Mouse (Mus musculus) megakaryocyte-erythroid progenitor cell, adult 5 weeks (primary cell): ENCODE measurements around the gene Uty. TPM values are rescaled to one million over a fixed set of nuclear protein-coding genes. Genes with fewer than 3 reads are reported as not detected.

ENCODE experiments used
- polyA plus RNA-seq: library from polyadenylated mRNA; stranded (reverse); fragments of >175 nt; gene quantifications from 2 replicates; pipeline ENCODE4 v1.2.3, GENCODE M21; 2012

Uty gene
- polyA plus RNA-seq, result 0.02 and 0.06 TPM in 2 replicates

DNA sequence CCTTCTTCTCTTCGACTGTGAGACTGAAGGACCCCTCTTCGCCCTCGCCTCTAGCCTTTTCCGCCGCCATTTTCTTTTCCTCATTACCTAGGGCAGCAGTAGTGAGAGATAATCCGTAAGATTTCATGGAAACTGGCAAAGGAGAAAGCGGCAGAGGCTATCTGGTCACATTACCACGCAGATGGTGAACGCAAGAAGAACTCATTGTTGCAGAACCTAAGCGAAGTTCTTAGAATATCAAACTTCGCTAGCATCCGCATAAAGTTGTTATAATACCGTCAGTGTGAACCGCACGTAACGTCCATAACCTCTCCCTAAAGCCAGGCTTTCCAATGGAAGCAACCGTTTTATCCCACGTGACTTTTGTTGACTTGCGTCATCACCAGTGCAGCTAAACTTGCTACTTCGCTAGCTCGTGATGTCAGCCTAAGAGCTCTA lies at the start of gene Uty:
Gene Uty (minus strand): TSS at position 334 of the 438 bp plus-strand sequence.

DNA sequence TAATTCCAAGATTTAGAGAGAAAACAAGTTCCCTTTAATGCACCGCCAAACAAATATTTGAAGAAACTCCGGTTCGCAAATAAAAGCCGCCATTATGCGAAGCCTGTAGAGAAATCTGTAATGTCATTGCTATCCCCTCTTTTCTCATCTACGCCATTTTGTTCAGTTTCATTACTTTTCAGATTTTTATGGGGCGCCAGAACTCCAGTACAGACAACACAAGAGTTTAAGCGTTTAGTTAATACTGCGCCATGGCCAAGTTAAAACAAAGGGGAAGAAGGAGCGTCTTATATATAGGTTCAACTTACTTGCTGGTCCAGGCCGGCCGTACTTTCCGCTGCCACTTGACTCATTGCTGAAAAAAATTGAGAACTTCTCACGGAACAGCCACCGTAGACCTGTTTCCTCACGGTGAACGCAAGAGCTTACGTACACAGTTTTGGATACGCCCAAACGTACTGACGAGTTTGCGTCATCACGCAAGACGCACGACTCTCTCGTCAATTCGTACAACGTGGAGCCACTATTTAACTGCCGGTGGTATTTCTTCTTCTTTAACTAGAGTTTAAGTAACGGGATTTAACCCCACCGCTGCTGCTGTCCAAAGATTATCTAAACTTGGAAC lies 40.7 kb upstream of the Uty start, which contains the start of gene Ddx3y:
Gene Ddx3y (minus strand): TSS at position 459 of the 625 bp plus-strand sequence.

Other genes starting within 250 kb of the Uty start
- not detected in 2 replicates for gene Eif2s3y, start 235.2 kb downstream of the Uty start, polyA plus RNA-seq
- not detected in 2 replicates for gene Ddx3y, start 40.9 kb upstream of the Uty start, polyA plus RNA-seq
- gene Usp9y, start 214.0 kb upstream of the Uty start, polyA plus RNA-seq, result not detected in 2 replicates